Mouse (Mus musculus) frontal cortex, postnatal 14 days (tissue): ENCODE data around the gene Glrx2.
A peak's percentile ranks its signal among the peaks of the same experiment; 100 is the strongest.

Source experiments
- DNase-seq, 2 experiments: peaks; one replicate each; pipeline ENCODE4 v3.0.0; 2022; ENCODE audit warnings: low spot score in 2 of 2

The Glrx2 gene

GRCm38 (mm10) chr1:143742186-143742585, 26.0 kb downstream of the Glrx2 start:
- no peak for DNase-seq

- no peak for DNase-seq
Observed at GRCm38 (mm10) chr1:143745871-143746270, 29.7 kb downstream of the Glrx2 start.

DNA sequence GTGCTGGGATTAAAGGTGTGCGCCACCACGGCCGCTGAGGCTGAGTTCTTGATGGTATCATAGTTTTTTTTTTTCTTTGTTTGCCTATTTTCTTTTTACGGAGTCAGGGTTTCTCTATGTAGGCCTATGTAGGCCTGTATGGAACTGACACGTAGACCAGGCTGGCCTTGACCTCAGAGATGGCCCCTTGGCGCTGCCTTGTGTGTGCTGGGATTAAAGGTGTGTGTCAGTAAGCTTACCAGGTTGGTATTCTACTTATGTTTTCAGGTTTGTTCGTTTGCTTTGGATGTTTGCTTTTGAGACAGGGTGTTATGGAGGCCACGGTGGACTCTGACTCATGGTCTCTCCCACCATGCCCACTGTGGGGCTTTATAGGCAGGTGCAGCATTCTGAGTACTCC, 46.0 kb downstream of the Glrx2 start:
- DNase-seq, result no peak

DNA sequence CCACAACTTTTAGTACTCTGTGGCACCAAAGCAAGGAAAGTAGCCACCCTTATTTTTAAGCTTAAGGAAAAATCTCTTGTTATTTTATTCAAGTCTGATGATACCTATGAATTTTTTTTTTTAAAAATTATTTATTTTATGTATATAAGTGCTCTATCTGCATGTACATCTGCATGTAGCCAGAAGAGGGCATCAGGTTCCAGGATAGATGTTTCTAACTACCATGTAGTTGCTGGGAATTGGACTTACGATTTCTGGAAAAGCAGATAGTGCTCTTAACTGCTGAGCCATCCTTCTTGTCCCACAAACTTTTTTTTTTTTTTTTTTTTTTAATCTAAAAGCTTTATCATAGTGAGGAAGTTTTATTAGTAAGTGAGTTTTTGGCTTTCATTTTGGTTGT, 48.3 kb downstream of the Glrx2 start:
- no peak for DNase-seq

DNA sequence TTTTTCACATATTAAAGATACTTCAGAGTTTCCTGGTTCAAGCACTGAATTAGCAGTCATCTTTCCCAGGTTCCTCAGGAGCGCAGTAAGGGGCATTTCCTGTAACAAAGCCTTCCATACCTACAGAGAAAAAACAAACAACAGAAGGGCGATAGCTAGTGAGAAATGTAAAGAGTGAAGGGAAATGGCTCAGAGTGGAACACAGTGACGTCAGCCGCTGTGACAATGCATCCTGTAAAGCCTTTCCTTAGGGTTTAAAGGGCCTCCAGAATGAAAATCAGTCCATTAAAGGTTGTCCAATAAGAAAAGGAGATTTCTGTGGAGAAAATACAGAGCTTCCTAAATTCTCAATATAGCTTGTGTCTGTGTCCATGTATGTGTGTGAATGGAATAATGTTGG, 49.7 kb downstream of the Glrx2 start:
- no peak for DNase-seq

- no peak for DNase-seq
Observed at GRCm38 (mm10) chr1:143766238-143766637, 50.1 kb downstream of the Glrx2 start.

DNA sequence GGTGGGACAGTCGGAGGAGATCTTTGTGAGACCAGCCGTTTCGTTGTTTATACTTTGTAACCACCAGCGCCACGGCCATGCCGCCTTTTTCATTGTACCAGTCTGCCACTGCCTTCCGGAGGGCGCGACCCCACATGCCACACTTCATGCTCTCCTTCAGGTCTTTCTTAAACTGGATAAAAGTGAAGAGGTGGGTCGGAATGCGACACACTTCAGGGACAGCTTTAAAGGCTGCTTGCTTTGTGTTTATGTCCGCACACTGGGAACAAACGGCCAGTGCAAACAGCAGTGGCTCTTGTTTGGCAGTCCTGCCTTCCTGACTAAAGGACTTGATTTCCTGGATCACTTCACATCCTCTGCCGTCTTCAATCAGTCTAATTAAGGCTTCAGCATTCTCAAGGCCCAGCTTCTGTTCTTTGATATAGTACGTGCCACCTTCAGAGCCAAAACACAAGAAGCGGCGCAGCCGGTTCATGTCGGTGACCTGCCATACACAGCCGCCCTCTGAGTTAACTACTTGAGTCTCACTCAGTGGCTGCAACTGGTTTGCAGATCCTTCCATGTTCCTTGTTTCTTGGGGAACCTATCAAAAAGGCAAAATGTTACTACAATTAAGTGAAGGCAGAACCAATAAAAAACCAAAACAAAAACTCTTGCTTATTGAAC, 54.4 kb downstream of the Glrx2 start:
- DNase-seq, result no peak

GRCm38 (mm10) chr1:143773082-143773481, 56.9 kb downstream of the Glrx2 start:
- DNase-seq, result no peak

DNA sequence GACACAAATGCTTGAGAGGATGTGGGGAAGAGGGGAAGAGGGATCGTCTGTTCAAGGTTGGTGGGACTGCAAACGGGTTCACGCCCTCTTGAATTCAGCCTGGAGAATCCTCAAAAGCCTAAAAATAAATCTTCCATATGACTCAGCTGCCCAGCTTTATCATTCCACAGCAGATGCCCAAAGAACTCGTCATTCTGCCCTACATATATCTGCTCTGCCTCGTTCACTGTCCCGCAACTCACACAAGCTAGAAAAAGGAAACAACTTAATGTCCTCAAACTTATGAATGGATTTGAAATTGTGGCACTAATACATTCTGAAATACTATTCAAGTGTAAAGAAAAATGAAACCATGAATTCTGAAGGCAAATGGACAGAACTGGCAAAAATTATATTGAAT, 57.8 kb downstream of the Glrx2 start:
- no peak for DNase-seq

DNA sequence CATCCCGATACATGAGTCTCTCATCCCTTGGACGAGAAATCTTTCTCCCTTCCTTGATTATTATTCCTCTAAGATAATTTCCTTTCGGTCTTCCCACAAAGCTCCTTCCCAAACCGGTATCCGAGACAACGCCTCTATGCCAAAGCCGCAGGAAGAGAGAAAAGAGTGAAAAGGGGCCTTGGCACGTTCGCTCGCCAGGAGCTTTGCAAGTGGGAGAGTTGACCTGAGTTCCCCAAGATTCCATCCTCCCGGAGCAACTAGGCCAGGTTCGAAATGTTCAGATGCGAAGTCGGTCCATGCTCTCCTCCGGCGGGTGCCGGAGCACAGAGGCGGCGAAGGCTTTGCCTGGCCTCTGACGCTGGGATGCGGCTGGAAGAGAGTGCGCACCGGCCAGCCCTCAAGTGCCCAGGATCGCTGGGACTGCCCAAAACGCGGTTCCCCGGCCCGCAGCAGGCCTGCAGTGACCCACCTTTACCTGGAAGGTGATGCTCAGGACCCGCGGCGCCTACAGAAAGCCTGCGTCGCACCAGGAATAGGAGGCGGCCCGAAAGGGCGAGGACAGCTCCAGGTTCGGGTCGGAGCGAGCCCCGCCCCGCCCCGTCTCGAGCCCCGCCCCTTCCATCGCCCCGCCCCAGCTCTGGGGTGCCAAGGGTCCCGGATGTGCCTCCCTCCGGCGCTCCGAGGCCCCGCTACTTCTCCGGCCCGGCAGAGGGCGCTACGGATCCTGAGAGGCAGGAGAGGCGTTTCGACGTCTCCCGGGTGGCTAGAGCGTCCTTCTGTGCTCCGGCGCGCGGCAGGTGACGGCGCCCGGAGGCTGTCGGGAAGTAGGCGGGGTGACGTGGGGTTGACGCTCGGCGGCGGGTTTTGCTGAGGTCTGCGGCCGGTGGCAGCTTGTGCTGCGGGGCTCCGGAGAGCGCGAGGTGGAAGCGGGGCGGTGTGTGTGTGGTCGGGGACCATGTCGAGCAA, 60.6 kb downstream of the Glrx2 start, which contains the start of the genes Trove2 and Uchl5:
Gene Trove2, minus strand, starts transcription at position 623 of the 966 bp plus-strand sequence.
Gene Uchl5, plus strand, starts transcription at position 827 of the 966 bp plus-strand sequence.
- DNase-seq, result peak; percentile 93 to 97

- DNase-seq, result peak in 1 of 2 experiments; percentile 44
Observed at GRCm38 (mm10) chr1:143777558-143778218, 61.5 kb downstream of the Glrx2 start.

- DNase-seq, result no peak
Observed at GRCm38 (mm10) chr1:143788584-143789227, 72.6 kb downstream of the Glrx2 start.
